Mouse (Mus musculus) neural tube, embryonic 14.5 days (tissue): Measurements from ENCODE around the gene Rps6ka6. TPM values are rescaled to one million over a fixed set of nuclear protein-coding genes. Genes with fewer than 3 reads are reported as not detected.

Experiments
- ATAC-seq: fragments of 200-750 bp; cut with Nextera tagmentation; 2 replicates; pipeline ENCODE4 v1.8.0; 2017; ENCODE audit warnings: low read depth, mild to moderate bottlenecking, moderate TSS enrichment, moderate library complexity
- H3K27ac ChIP-seq: fragments of 300-500 bp; sonication (generic); 2 replicates; pipeline ENCODE4 v1.5.1; 2014; ENCODE audit warnings: low read depth, mild to moderate bottlenecking, control low read depth, low read length, moderate library complexity, mixed read lengths
- H3K27me3 ChIP-seq: fragments of 300-500 bp; sonication (generic); 2 replicates; pipeline ENCODE4 v1.6.1; 2014; ENCODE audit warnings: low read length; ENCODE audit not compliant: control insufficient read depth, insufficient read depth
- H3K36me3 ChIP-seq: fragments of 300-500 bp; sonication (generic); 2 replicates; pipeline ENCODE4 v1.6.1; 2014; ENCODE audit warnings: low read length, mixed read lengths; ENCODE audit not compliant: control insufficient read depth, insufficient read depth
- H3K4me1 ChIP-seq: fragments of 300-500 bp; sonication (generic); 2 replicates; pipeline ENCODE4 v1.6.1; 2014; ENCODE audit warnings: low read length; ENCODE audit not compliant: control insufficient read depth, insufficient read depth
- H3K4me2 ChIP-seq: fragments of 300-500 bp; sonication (generic); 2 replicates; pipeline ENCODE4 v1.6.1; 2014; ENCODE audit warnings: mild to moderate bottlenecking, low read depth, low read length, control low read depth
- H3K4me3 ChIP-seq: fragments of 300-500 bp; sonication (generic); 2 replicates; pipeline ENCODE4 v1.5.1; 2014; ENCODE audit warnings: low read depth, low read length, control low read depth, mixed read lengths
- H3K9ac ChIP-seq: fragments of 300-500 bp; sonication (generic); replicated peaks from 2 replicates; pipeline ENCODE4 v1.6.1; 2014; ENCODE audit warnings: low read depth, mild to moderate bottlenecking, control low read depth, low read length, mixed read lengths
- H3K9me3 ChIP-seq: fragments of 300-500 bp; sonication (generic); 2 replicates; pipeline ENCODE4 v1.6.1; 2016; ENCODE audit warnings: low read length; ENCODE audit not compliant: control insufficient read depth
- WGBS: fragments of 180-500 bp; shearing (Covaris S2); extraction: QIAGEN DNeasy Blood & Tissue Kit; methylation state at CpG from one replicate; pipeline ENCODE4 v1.1.7; 2014; 5-methylcytosine and 5-hydroxymethylcytosine counted together
- polyA plus RNA-seq: library from polyadenylated mRNA; unstranded; fragments of >200 nt; fragmentation: Nextera tagmentation; extraction: Ambion mirVana; gene quantifications from 2 replicates; pipeline ENCODE4 v1.2.1, GENCODE M21; 2014

The Rps6ka6 gene
- polyA plus RNA-seq, 1 experiment from 2014 or later: 40.6 TPM

GRCm38 (mm10) chrX:111414775-111415174 is 123.0 kb downstream of the Rps6ka6 start:
- no peaks in the 10 kb centered on the region for H3K9me3 ChIP-seq
- WGBS: 84% methylated on average over 4 of the region's 4 CpGs
- H3K4me1 ChIP-seq: no peaks in the 10 kb centered on the region
- no peaks in the 10 kb centered on the region for H3K27me3 ChIP-seq
- ATAC-seq: no peak
- no peak overlapping the region for H3K27ac ChIP-seq
- H3K9ac ChIP-seq: no peak overlapping the region
- H3K4me2 ChIP-seq: no peak overlapping the region
- no peak overlapping the region for H3K4me3 ChIP-seq
- H3K36me3 ChIP-seq: no peaks in the 10 kb centered on the region

DNA sequence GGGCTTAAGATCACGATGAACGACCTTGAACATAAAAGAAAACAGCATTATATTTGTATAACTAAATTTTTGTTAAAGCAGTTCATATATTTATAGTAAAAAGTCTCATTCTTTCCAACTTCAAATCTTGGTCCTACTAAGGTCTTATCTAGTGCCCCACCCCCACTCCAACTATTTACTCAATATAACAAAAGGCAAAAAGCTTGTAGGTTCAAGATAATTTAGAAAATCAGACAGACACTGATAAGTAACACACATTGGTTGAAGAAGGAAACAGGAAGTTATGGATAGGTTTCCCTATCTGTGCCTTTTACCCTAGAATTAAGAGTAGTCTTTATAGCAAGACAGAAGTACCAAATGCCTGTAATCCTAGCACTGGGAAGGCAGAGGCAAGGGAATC is 132.9 kb downstream of the Rps6ka6 start:
- H3K4me1 ChIP-seq: no peaks in the 10 kb centered on the region
- no peak for ATAC-seq
- WGBS: 95% methylated on average over 2 of the region's 2 CpGs
- no peaks in the 10 kb centered on the region for H3K36me3 ChIP-seq
- H3K9me3 ChIP-seq: no peaks in the 10 kb centered on the region
- H3K27ac ChIP-seq: no peak overlapping the region
- H3K4me3 ChIP-seq: no peak overlapping the region
- H3K4me2 ChIP-seq: no peak overlapping the region
- H3K27me3 ChIP-seq: no peaks in the 10 kb centered on the region
- H3K9ac ChIP-seq: no peak overlapping the region

DNA sequence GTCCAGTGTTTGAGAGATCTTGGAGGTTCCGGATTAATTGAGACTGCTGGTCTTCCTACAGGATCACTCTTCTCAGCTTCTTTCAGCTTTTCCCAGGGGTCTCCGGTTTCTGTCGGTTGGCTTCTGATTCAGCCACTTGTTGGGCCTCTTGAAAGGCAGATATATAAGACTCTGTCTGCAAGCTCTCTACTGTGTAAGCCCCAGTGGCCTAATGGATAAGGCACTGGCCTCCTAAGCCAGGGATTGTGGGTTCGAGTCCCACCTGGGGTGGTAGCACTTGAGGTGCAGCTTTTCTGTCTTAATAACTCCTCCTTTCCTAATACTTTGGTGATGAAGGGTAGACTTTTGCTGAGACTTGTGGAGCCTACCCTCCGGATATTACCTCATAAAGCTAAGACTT is 160.7 kb downstream of the Rps6ka6 start:
- Histone ChIP-seq H3K4me3 (no peak overlapping the region), H3K36me3 (no peaks in the 10 kb centered on the region), H3K4me1 (no peaks in the 10 kb centered on the region), H3K27me3 (no peaks in the 10 kb centered on the region), H3K9ac (no peak overlapping the region), H3K9me3 (no peaks in the 10 kb centered on the region), H3K4me2 (no peak overlapping the region), H3K27ac (no peak overlapping the region)
- 80% methylated on average over 5 of the region's 5 CpGs for WGBS
- ATAC-seq: no peak

DNA sequence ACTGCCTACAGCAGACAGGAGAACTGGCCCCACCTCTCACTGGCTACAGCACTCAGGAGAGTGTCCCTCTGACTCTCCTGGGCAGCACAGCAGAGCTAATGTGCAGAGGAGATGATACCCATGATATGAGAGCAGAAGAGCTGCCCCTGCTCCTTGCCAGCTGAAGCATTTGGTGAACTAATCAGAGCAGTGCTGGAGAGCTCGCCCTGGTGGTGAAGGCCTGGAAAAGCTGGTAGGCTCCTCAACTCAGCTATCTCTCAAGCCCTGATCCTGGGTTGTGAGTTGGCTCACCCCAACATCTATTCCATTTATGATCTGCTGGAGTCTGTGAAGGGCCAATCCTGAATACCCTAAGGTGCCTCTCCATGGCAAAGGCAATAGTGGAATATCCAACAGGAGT is 163.6 kb downstream of the Rps6ka6 start:
- Histone ChIP-seq H3K4me1 (no peaks in the 10 kb centered on the region), H3K9me3 (no peaks in the 10 kb centered on the region), H3K27ac (no peak overlapping the region)

More for the DNA sequence above, 163.6 kb downstream of the Rps6ka6 start:
- Histone ChIP-seq H3K27me3 (no peaks in the 10 kb centered on the region), H3K36me3 (no peaks in the 10 kb centered on the region), H3K4me2 (no peak overlapping the region), H3K4me3 (no peak overlapping the region), H3K9ac (no peak overlapping the region)
- 42% methylated on average over 1 of the region's 1 CpGs for WGBS
- no peak for ATAC-seq

Other genes with a start within 250 kb of the Rps6ka6 start
- gene Hdx, start 159.1 kb upstream of the Rps6ka6 start, polyA plus RNA-seq: 2.9 and 3.2 TPM in 2 replicates